ENCODE assay signal across 12 mouse cellular contexts in genomic region chr3:68560057-68560456, GRCm38 (mm10).
DNase-seq lines count a peak whose midpoint lies in the region; ATAC-seq lines count a peak whose summit lies in the region.
"Had no signal": no experiment of that assay in that cellular context is flagged by ENCODE, and none has a peak within 500 bp of the region (broad histone marks: within the 10 kb centered on the region; RNA-seq: fewer than 3 reads in every experiment).

No protein-coding gene starts in this region.

- H3K27ac ChIP-seq in intestine, embryonic 16.5 days (ENCODE audit: low read length): no peak overlapping the region
- H3K27ac ChIP-seq: intestine, embryonic 15.5 days; liver, embryonic 13.5 days had no signal

- H3K9me3 ChIP-seq in intestine, embryonic 16.5 days (ENCODE audit: control insufficient read depth, low read length): no peaks in the 10 kb centered on the region
- H3K9me3 ChIP-seq: intestine, embryonic 15.5 days; liver, embryonic 13.5 days had no signal

- H3K4me3 ChIP-seq in intestine, embryonic 16.5 days (ENCODE audit: low read length): no peak overlapping the region
- H3K4me3 ChIP-seq: intestine, embryonic 15.5 days; liver, embryonic 13.5 days had no signal

- H3K4me1 ChIP-seq in intestine, embryonic 16.5 days (ENCODE audit: control insufficient read depth, insufficient read depth, low read length): 0 out of 2 replicates have a peak, but pooled peaks cover 4% of the 10 kb centered on the region
- H3K4me1 ChIP-seq: intestine, embryonic 15.5 days; liver, embryonic 13.5 days had no signal

- no peaks in the 10 kb centered on the region for H3K36me3 ChIP-seq in intestine, embryonic 16.5 days (ENCODE audit: control insufficient read depth, insufficient read depth, low read length)
- H3K36me3 ChIP-seq: intestine, embryonic 15.5 days; liver, embryonic 13.5 days had no signal

- no peaks in the 10 kb centered on the region for H3K27me3 ChIP-seq in intestine, embryonic 16.5 days (replicated peaks; ENCODE audit: control insufficient read depth, insufficient read depth, low read length)
- H3K27me3 ChIP-seq: CH12.LX; intestine, embryonic 15.5 days; liver, embryonic 13.5 days had no signal

- 85% methylated on average over 5 of the region's 5 CpGs for WGBS in intestine, embryonic 16.5 days

- no peak overlapping the region for H3K9ac ChIP-seq in intestine, embryonic 16.5 days (ENCODE audit: low read depth, low read length)
- H3K9ac ChIP-seq: intestine, embryonic 15.5 days; liver, embryonic 13.5 days had no signal

- H3K4me2 ChIP-seq in intestine, embryonic 16.5 days (ENCODE audit: low read depth, low read length): no peak overlapping the region
- H3K4me2 ChIP-seq: intestine, embryonic 15.5 days; liver, embryonic 13.5 days had no signal

- DNase-seq in kidney, adult 8-10 months: peak; percentile 79 to 86
- no peak for DNase-seq in kidney, postnatal 4 days
- peak; percentile 71 for DNase-seq in cerebellum, adult 11 months
- peak; percentile 91 to 92 for DNase-seq in cerebellum, postnatal 10 days
- peak; percentile 75 for DNase-seq in heart, postnatal 4 days
- DNase-seq in embryo, embryonic 10.5 days (ENCODE audit: low spot score): no peak
- DNase-seq: adrenal gland, postnatal 36 days; liver, embryonic 13.5 days had no signal

- no peak for ATAC-seq in activated CD4-positive, CD25-positive, alpha-beta regulatory T cell, adult 4 months
- ATAC-seq in intestine, embryonic 16.5 days: no peak
- ATAC-seq: intestine, embryonic 15.5 days had no signal

Comparison
In these comparisons a context has a peak if more than half of its experiments do, and no peak if none do; other contexts are left out.
1. DNase-seq: peak in kidney, adult 8-10 months (2 of 2), cerebellum, adult 11 months (single experiment), cerebellum, postnatal 10 days (2 of 2) and heart, postnatal 4 days (single experiment); none in kidney, postnatal 4 days (0 of 2) and embryo, embryonic 10.5 days (single experiment).